Mouse (Mus musculus) embryonic facial prominence, embryonic 13.5 days (tissue): ENCODE measurements around the gene Pomgnt1. TPM values are rescaled to one million over a fixed set of nuclear protein-coding genes. Genes with fewer than 3 reads are reported as not detected.

Experiments
- ATAC-seq: fragments of 200-750 bp; cut with Nextera tagmentation; 2 replicates; pipeline ENCODE4 v1.8.0; 2017; ENCODE audit warnings: low read depth; ENCODE audit not compliant: insufficient number of reproducible peaks, insufficient read depth, low FRiP score, low TSS enrichment
- H3K27ac ChIP-seq: fragments of 300-500 bp; sonication (generic); 2 replicates; pipeline ENCODE4 v1.5.1; 2015; ENCODE audit warnings: moderate library complexity, mild to moderate bottlenecking, inconsistent platforms
- H3K27me3 ChIP-seq: fragments of 300-500 bp; sonication (generic); 2 replicates; pipeline ENCODE4 v1.6.1; 2015; ENCODE audit warnings: mild to moderate bottlenecking, inconsistent platforms
- H3K36me3 ChIP-seq: fragments of 300-500 bp; sonication (generic); 2 replicates; pipeline ENCODE4 v1.6.1; 2015; ENCODE audit warnings: mild to moderate bottlenecking, inconsistent platforms
- H3K4me1 ChIP-seq: fragments of 300-500 bp; sonication (generic); 2 replicates; pipeline ENCODE4 v1.6.1; 2015; ENCODE audit warnings: inconsistent platforms
- H3K4me2 ChIP-seq: fragments of 300-500 bp; sonication (generic); 2 replicates; pipeline ENCODE4 v1.6.1; 2015; ENCODE audit warnings: moderate library complexity, mild to moderate bottlenecking, inconsistent platforms
- H3K4me3 ChIP-seq: fragments of 300-500 bp; sonication (generic); 2 replicates; pipeline ENCODE4 v1.5.1; 2015; ENCODE audit warnings: mild to moderate bottlenecking, inconsistent platforms
- H3K9ac ChIP-seq: fragments of 300-500 bp; sonication (generic); 2 replicates; pipeline ENCODE4 v1.6.1; 2015; ENCODE audit warnings: mild to moderate bottlenecking, inconsistent platforms
- H3K9me3 ChIP-seq: fragments of 300-500 bp; sonication (generic); 2 replicates; pipeline ENCODE4 v1.6.1; 2016; ENCODE audit warnings: inconsistent platforms
- WGBS: fragments of 180-500 bp; shearing (Covaris S2); methylation state at CpG from one replicate; pipeline ENCODE4 v1.1.7; 2015; ENCODE audit warnings: mixed read lengths; 5-methylcytosine and 5-hydroxymethylcytosine counted together
- polyA plus RNA-seq: library from polyadenylated mRNA; unstranded; fragments of >200 nt; fragmentation: Nextera tagmentation; extraction: Ambion mirVana; gene quantifications from 2 replicates; pipeline ENCODE4 v1.2.1, GENCODE M21; 2015

The Pomgnt1 gene
- polyA plus RNA-seq = 64.4 and 65.3 TPM in 2 replicates

DNA sequence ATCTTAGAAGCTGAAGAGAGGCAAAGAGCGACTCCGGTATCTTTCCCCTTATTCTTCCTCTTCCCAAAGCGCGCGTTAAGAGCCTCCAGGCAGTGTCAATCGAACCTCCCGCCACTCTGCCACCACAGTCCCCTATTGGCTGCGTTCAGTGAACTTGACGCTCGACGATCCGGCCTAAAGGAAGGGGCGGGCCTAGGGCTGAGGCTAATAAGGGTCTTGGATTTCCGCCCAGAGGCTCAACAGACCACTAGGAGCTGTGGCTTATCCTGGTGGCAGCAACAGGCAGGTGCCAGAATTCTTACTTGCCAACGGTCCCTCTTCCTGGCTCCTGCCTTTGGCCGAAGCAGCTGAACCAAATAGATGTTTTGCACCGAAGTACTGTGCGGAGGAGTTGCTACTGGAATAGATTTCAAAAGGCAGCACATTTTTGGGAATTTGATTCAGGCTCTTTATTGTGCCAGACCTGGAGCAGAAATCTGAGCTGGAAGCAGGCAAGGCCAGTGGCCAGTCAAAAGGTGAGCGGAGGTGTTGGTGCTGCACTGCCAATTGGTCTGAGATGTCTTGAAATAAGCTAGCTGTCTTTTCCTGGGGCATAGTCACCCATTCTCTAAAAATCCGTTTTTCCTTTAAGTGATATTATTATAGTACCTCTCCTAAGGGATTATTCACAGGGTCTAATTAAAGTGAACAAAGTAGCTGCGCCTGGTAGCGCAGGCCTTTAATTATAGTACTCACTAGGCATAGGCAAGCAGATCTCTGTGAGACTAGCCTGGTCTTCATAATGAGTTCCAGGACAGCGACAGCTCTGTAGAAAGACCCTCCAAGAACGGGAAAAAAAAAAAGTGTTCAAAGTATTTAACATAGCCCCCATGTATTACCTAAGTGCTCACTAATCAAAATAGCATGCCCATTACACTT is at the start of gene Pomgnt1, which contains the start of gene Rad54l:
Gene Pomgnt1, plus strand, starts transcription at position 239 of the 918 bp plus-strand sequence.
Gene Rad54l, minus strand, starts transcription at position 89 of the 918 bp plus-strand sequence.
- ATAC-seq = peak; percentile 93
- Histone ChIP-seq H3K4me1 (peaks cover 18% of the 10 kb centered on the region; the same call in 1 of the 2 replicates), H3K27me3 (no peaks in the 10 kb centered on the region), H3K9me3 (no peaks in the 10 kb centered on the region), H3K9ac (peak within 1 kb of the TSS; percentile 76), H3K27ac (peak within 1 kb of the TSS; percentile 49), H3K36me3 (peaks cover 7% of the 10 kb centered on the region; the same call in 1 of the 2 replicates), H3K4me3 (peak within 1 kb of the TSS; percentile 62), H3K4me2 (peak within 1 kb of the TSS; percentile 75)
- WGBS = 4% methylated on average over 24 of the region's 24 CpGs

DNA sequence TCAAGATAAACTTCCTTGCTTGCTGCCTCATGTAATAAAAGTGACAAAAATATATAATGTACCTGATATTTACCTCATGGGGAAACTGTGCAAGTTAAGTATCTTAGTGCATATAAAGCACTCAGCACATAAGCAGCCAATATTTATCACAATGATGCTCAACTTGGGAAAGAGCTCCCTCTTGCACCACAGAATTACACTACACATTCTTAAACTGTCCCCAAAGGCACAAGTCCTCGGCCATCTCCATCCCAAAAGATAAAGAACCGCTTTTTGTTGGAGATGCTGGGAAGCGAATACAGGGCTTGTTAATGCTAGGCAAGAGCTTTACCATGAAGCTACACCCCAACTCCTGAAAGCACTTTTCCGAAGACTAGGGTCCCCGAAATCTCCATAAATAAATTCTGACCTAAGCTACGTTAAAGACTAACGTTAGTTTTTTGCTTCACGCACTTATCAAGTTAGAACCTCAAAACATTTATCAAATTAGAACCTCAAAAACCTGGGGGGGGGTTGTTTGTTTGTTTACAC is 49.4 kb upstream of the Pomgnt1 start:
- Histone ChIP-seq H3K36me3 (peaks cover 12% of the 10 kb centered on the region), H3K4me2 (peak overlapping the region; percentile 90), H3K9ac (peak overlapping the region; percentile 98), H3K27me3 (no peaks in the 10 kb centered on the region), H3K27ac (peak overlapping the region; percentile 98), H3K4me1 (peaks cover 26% of the 10 kb centered on the region), H3K9me3 (no peaks in the 10 kb centered on the region), H3K4me3 (peak overlapping the region; percentile 87)
- WGBS = under 1% methylated on average over 8 of the region's 8 CpGs
- ATAC-seq = no peak

DNA sequence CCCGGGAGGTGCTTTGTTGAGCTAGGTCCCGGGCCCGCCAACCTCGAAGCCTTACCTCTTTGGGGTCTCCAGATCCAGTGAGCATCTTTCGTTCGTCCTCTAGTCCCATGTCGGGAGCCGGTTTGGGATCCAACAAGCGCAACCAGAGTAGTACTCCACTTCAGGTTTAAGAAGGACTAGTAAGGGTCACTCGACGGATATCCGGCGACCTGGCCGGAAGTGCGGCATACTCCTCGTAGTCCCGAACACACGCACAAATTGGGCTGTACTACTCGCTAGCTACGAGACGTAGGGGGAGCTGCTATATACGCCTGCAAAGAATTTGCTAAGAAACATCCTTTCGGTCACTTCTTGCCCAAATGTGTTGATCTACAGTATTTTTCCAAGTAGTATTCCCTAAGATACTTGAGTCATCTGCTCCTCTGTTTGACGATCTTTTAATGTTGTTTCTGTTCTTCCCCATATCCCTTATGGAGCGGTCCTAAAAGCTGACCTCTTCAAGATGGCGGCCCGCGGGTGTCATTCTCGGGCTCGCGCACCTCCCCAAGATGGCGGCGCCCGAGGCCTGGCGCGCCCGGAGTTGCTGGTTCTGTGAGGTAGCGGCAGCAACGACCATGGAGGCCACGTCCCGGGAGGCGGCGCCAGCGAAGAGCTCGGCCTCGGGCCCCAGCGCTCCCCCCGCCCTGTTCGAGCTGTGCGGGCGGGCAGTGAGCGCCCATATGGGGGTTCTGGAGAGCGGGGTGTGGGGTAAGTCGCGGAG is 48.6 kb upstream of the Pomgnt1 start, which contains the start of the genes Uqcrh and Lrrc41:
Gene Uqcrh, minus strand, starts transcription at position 211 of the 760 bp plus-strand sequence.
Gene Lrrc41, plus strand, starts transcription at position 409 of the 760 bp plus-strand sequence.
- H3K9me3 ChIP-seq = no peaks in the 10 kb centered on the region
- WGBS = under 1% methylated on average over 55 of the region's 55 CpGs
- no peaks in the 10 kb centered on the region for H3K27me3 ChIP-seq
- H3K4me1 ChIP-seq = peaks cover 26% of the 10 kb centered on the region
- H3K9ac ChIP-seq = peak within 1 kb of the TSS; percentile 98
- ATAC-seq = peak; percentile 93
- H3K36me3 ChIP-seq = peaks cover 10% of the 10 kb centered on the region
- H3K27ac ChIP-seq = peak within 1 kb of the TSS; percentile 98
- H3K4me2 ChIP-seq = peak within 1 kb of the TSS; percentile 90
- peak within 1 kb of the TSS; percentile 87 for H3K4me3 ChIP-seq

DNA sequence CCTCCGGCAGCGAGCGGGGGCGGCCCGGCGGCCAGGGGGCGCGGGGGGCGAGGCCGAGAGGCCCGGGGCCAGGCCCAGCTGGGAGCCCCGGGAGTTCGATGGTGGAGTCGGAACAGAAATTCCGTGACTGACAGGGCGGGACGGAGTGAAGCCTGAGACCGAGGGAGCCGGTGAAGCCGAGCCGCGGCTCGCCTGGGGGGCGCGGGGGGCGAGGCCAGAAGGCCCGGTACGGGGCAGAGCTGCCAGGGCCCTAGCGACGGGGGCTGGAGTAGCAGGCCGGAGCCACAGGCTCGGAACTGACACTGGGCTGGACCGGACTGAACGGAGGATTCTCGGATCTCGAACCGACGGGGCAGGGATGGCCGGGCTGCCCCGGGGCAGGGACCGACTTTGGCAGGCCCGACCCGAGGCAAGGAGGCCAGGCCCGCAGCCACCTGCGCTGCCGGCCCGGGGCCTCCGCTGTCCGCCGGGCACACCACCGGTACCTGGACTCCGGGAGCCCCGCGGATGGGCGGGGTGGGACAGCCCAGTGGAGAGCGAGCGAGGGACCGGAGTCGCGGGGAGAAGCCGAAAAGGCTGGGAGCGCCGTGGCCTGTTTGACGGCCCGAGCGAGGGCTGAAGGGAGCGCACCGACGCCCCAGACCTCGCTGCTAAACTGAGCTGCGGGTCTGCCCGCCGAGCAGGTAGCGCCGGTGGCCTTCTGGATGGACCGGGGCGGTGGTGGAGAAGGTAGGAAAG is 47.8 kb upstream of the Pomgnt1 start:
- ATAC-seq = peak; percentile 69
- Histone ChIP-seq H3K27ac (peak overlapping the region; percentile 98), H3K27me3 (no peaks in the 10 kb centered on the region), H3K9ac (peak overlapping the region; percentile 98), H3K4me2 (peak overlapping the region; percentile 90), H3K36me3 (peaks cover 14% of the 10 kb centered on the region), H3K4me1 (peaks cover 26% of the 10 kb centered on the region), H3K4me3 (peak overlapping the region; percentile 87), H3K9me3 (no peaks in the 10 kb centered on the region)
- WGBS = under 1% methylated on average over 76 of the region's 77 CpGs

DNA sequence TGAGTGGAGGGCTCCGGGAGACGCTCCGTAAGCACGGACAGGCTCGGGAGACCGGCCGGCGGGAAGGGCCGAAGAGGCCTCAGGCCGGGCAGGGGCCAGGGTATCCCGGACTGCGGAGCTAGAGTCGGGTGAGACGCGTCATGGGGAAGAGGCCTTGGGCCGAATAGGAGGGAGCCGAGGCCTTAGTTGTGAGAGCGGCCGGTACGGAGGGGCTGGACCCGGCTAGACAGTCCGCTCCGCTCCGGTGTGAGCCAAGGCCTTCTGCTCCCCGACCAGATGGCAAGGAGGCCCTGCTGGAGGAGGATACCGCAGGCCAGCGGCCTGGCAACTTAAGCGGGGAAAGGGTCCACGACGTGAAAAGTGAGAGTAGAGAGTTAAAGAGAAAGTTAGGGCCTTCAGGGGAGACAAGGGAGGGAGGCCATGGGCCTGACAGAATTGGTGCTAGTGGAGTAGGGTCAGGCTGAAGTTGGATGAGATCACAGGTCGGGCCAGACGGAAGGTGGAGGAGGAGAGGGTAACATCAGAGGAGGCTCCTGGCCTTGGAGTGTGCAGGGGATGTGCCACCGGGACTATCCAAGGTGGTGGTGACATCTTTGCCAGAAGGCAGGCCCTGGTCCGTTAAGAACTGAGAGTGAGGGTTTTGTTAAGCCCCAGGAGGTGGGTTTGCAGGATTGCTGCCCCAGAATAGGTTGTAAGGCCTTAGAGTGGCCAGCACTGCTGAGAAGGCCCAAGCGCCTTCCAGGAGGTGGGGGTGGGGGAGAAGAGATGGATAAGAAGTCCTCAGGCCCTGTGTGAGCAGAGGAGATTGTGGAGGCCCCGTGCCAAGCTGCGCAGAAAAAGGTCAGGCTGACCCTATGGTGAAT is 47.0 kb upstream of the Pomgnt1 start:
- Histone ChIP-seq H3K4me1 (peaks cover 26% of the 10 kb centered on the region), H3K27ac (peak overlapping the region; percentile 98), H3K36me3 (peaks cover 22% of the 10 kb centered on the region), H3K9ac (peak overlapping the region; percentile 98), H3K4me2 (peak overlapping the region; percentile 90), H3K9me3 (no peaks in the 10 kb centered on the region), H3K27me3 (no peaks in the 10 kb centered on the region), H3K4me3 (peak overlapping the region; percentile 87)
- 3% methylated on average over 37 of the region's 37 CpGs for WGBS
- ATAC-seq = peak; percentile 45; the same call in 1 of the 2 replicates

DNA sequence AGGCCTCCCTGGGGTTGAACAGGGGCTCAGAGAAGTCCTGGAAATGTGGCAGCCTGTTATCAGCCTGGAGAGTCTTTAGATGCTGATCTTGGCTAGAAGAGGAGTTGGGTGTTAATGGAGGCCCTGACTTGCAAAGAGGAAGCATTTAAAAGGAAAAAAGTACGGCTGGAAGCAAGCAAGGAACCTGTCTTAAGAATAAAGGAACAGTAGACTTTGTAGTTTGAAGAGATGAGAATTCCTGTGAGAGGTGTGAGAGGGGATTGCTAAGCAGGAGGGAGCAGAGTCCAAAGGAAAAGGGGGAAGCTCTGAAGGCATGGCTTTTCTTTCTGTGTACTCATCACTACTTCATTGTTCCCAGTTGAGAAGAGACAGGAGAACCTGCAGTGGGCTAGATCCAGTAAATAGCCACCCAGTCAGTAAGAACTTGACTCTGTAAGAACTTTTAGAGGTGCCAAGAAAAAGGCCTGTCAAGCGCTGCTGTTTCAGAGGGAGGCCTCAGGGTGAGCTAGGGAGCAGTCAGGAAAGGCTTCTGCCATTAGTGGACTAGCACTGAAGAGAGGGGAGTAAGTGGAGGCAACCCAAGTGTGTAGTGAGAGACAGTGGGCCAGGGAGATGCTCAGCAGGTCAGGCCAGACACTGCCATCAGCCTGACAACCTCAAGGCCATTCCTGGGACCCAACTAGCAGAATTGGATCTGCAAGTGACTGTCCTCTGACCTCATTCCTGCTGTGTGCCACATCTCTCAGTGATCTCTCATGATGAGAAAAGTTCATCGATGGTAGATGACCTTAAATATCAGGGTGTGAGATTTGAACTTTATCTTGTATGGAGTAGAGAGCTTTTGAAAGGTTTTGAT is 46.2 kb upstream of the Pomgnt1 start:
- Histone ChIP-seq H3K36me3 (peaks cover 31% of the 10 kb centered on the region), H3K4me1 (peaks cover 26% of the 10 kb centered on the region), H3K9me3 (no peaks in the 10 kb centered on the region), H3K4me2 (peak overlapping the region; percentile 90), H3K27ac (peak overlapping the region; percentile 98; the same call in 1 of the 2 replicates), H3K27me3 (no peaks in the 10 kb centered on the region), H3K9ac (peak overlapping the region; percentile 98), H3K4me3 (peak overlapping the region; percentile 87)
- WGBS = 67% methylated on average over 3 of the region's 3 CpGs
- ATAC-seq = no peak

DNA sequence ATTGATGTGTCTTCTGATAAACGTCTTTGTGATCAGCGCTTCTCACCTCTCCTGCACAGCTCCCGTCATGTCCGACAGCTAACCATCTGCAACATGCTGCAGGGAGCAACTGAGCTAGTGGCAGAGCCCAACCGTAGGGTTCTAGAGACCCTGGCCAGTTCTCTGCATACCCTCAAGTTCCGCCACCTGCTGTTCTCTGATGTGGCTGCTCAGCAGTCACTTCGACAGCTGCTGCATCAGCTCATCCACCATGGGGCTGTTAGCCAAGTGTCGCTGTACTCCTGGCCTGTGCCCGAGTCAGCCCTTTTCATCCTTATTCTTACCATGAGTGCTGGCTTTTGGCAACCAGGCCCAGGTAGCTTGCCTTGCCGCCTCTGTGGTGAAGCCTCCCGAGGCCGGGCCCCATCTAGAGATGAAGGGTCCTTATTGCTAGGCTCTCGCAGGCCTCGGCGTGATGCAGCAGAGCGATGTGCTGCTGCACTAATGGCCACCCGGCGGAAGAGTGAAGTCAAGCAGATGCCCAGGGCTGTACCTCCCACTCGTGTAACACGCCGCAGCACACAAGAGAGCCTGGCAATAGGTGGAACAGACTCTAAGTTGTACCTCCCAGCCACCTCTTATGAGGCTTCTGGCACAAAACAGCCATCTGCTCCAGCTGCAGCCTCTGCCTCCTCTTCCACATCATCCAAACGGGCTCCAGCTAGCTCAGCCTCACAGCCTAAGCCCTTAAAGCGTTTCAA is 35.0 kb upstream of the Pomgnt1 start:
- Histone ChIP-seq H3K36me3 (peaks cover 96% of the 10 kb centered on the region), H3K4me1 (no peaks in the 10 kb centered on the region), H3K27me3 (no peaks in the 10 kb centered on the region), H3K9ac (no peak overlapping the region), H3K4me3 (no peak overlapping the region), H3K27ac (no peak overlapping the region), H3K9me3 (no peaks in the 10 kb centered on the region), H3K4me2 (no peak overlapping the region)
- 90% methylated on average over 23 of the region's 23 CpGs for WGBS
- ATAC-seq = no peak

DNA sequence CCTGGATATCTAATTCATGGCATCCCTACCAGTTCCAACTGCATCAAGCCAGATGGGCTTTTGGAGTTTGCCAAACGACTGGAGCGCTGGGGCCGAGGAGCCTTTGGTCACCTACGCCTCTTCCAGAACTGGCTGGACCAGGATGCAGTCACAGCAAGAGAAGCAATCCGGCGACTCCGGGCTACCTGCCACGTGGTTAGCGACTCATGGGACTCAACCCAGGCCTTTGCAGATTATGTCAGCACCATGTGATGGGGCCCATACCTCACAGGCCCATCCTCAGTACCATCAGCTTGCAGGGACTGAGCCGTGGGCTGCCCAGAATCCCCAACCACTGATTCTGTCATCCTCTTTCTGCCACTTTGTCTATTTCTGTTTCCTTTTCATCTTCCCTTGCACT is 27.3 kb upstream of the Pomgnt1 start:
- peaks cover 100% of the 10 kb centered on the region for H3K36me3 ChIP-seq
- H3K9ac ChIP-seq = no peak overlapping the region
- whole genome bisulfite sequencing = 92% methylated on average over 10 of the region's 10 CpGs

DNA sequence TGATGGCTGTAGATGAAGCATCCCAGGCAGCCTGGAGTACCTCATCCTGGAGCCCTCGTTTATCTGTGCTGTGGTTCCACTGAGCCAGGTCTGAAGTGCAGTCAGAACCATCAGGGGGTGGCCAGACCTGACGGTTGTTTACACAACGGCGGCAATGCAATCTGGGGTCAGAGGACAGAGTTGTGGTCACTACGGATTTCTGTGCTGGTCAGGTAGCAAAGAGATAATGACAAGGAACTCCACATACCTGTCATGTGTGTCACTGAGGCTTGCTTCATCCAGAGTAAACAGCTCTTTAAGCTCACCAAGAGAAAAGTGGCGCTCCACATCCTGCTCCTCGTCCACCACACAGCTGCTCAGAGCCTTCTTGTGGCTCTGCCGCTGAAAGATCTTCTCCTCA is 26.4 kb upstream of the Pomgnt1 start:
- Histone ChIP-seq H3K4me1 (no peaks in the 10 kb centered on the region), H3K4me2 (no peak overlapping the region)

More for the DNA sequence above, 27.3 kb upstream of the Pomgnt1 start:
- Histone ChIP-seq H3K27me3 (no peaks in the 10 kb centered on the region), H3K27ac (no peak overlapping the region), H3K4me1 (no peaks in the 10 kb centered on the region), H3K4me2 (no peak overlapping the region), H3K9me3 (no peaks in the 10 kb centered on the region), H3K4me3 (no peak overlapping the region)
- ATAC-seq = no peak

More for the DNA sequence above, 26.4 kb upstream of the Pomgnt1 start:
- no peak overlapping the region for H3K4me3 ChIP-seq
- H3K27me3 ChIP-seq = no peaks in the 10 kb centered on the region
- H3K9me3 ChIP-seq = no peaks in the 10 kb centered on the region
- no peak for ATAC-seq
- 89% methylated on average over 8 of the region's 8 CpGs for WGBS
- H3K27ac ChIP-seq = no peak overlapping the region
- H3K36me3 ChIP-seq = peaks cover 100% of the 10 kb centered on the region
- peak overlapping the region; percentile 21; the same call in 1 of the 2 replicates for H3K9ac ChIP-seq
